Mouse (Mus musculus) lung, embryonic 16.5 days (tissue): ENCODE data around the gene Gspt1. TPM values are rescaled to one million over a fixed set of nuclear protein-coding genes. Genes with fewer than 3 reads are reported as not detected.

ENCODE experiments used
- ATAC-seq: fragments of 200-750 bp; cut with Nextera tagmentation; 2 replicates; pipeline ENCODE4 v1.8.0; 2017; ENCODE audit warnings: low read depth, mild to moderate bottlenecking, moderate library complexity
- H3K27ac ChIP-seq: fragments of 300-500 bp; sonication (generic); 2 replicates; pipeline ENCODE4 v1.5.1; 2014; ENCODE audit warnings: mild to moderate bottlenecking, control low read depth, low read length
- H3K27me3 ChIP-seq: fragments of 300-500 bp; sonication (generic); 2 replicates; pipeline ENCODE4 v1.6.1; 2014; ENCODE audit warnings: low read depth, low read length, mixed read lengths; ENCODE audit not compliant: control insufficient read depth, insufficient read depth
- H3K36me3 ChIP-seq: fragments of 300-500 bp; sonication (generic); 2 replicates; pipeline ENCODE4 v1.6.1; 2014; ENCODE audit warnings: low read length; ENCODE audit not compliant: control insufficient read depth, insufficient read depth
- H3K4me1 ChIP-seq: fragments of 300-500 bp; sonication (generic); replicated peaks from 2 replicates; pipeline ENCODE4 v1.6.1; 2014; ENCODE audit warnings: low read length, mixed read lengths; ENCODE audit not compliant: control insufficient read depth, insufficient read depth
- H3K4me2 ChIP-seq: fragments of 300-500 bp; sonication (generic); 2 replicates; pipeline ENCODE4 v1.6.1; 2014; ENCODE audit warnings: low read depth, low read length, control low read depth
- H3K4me3 ChIP-seq: fragments of 300-500 bp; sonication (generic); 2 replicates; pipeline ENCODE4 v1.5.1; 2014; ENCODE audit warnings: mild to moderate bottlenecking, low read length, control low read depth
- H3K9ac ChIP-seq: fragments of 300-500 bp; sonication (generic); 2 replicates; pipeline ENCODE4 v1.6.1; 2014; ENCODE audit warnings: low read length, control low read depth
- H3K9me3 ChIP-seq: fragments of 300-500 bp; sonication (generic); 2 replicates; pipeline ENCODE4 v1.6.1; 2016; ENCODE audit warnings: low read length; ENCODE audit not compliant: control insufficient read depth
- WGBS: fragments of 180-500 bp; shearing (Covaris S2); extraction: QIAGEN DNeasy Blood & Tissue Kit; methylation state at CpG from one replicate; pipeline ENCODE4 v1.1.7; 2014; 5-methylcytosine and 5-hydroxymethylcytosine counted together
- polyA plus RNA-seq: library from polyadenylated mRNA; unstranded; fragments of >200 nt; fragmentation: Nextera tagmentation; extraction: Ambion mirVana; gene quantifications from 2 replicates; pipeline ENCODE4 v1.2.1, GENCODE M21; 2015

Gene Gspt1
- polyA plus RNA-seq, 1 experiment from 2014 or later, result 60.1 TPM

GRCm38 (mm10) chr16:11276888-11277287, 22.8 kb upstream of the Gspt1 start:
- Histone ChIP-seq H3K9me3 (no peaks in the 10 kb centered on the region), H3K27ac (no peak overlapping the region), H3K4me1 (no peaks in the 10 kb centered on the region), H3K9ac (no peak overlapping the region), H3K4me3 (no peak overlapping the region), H3K4me2 (no peak overlapping the region), H3K36me3 (no peaks in the 10 kb centered on the region), H3K27me3 (no peaks in the 10 kb centered on the region)
- WGBS, result 55% methylated on average over 3 of the region's 3 CpGs
- no peak for ATAC-seq

GRCm38 (mm10) chr16:11271073-11271472, 16.9 kb upstream of the Gspt1 start:
- H3K9ac ChIP-seq, result no peak overlapping the region
- no peaks in the 10 kb centered on the region for H3K9me3 ChIP-seq
- no peaks in the 10 kb centered on the region for H3K4me1 ChIP-seq
- H3K27ac ChIP-seq, result no peak overlapping the region
- no peak overlapping the region for H3K4me3 ChIP-seq
- ATAC-seq, result no peak
- no peaks in the 10 kb centered on the region for H3K27me3 ChIP-seq
- no peaks in the 10 kb centered on the region for H3K36me3 ChIP-seq
- H3K4me2 ChIP-seq, result no peak overlapping the region

- no peaks in the 10 kb centered on the region for H3K9me3 ChIP-seq
- H3K4me1 ChIP-seq, result no peaks in the 10 kb centered on the region
- no peak for ATAC-seq
- H3K4me3 ChIP-seq, result no peak overlapping the region
- H3K9ac ChIP-seq, result no peak overlapping the region
- no peak overlapping the region for H3K4me2 ChIP-seq
- H3K36me3 ChIP-seq, result no peaks in the 10 kb centered on the region
- no peaks in the 10 kb centered on the region for H3K27me3 ChIP-seq
- no peak overlapping the region for H3K27ac ChIP-seq
- 85% methylated on average over 2 of the region's 2 CpGs for WGBS
Measured at GRCm38 (mm10) chr16:11270642-11271041, 16.5 kb upstream of the Gspt1 start.

- no peak for ATAC-seq
- Histone ChIP-seq H3K27me3 (no peaks in the 10 kb centered on the region), H3K9ac (no peak overlapping the region), H3K4me3 (no peak overlapping the region), H3K4me1 (no peaks in the 10 kb centered on the region), H3K27ac (no peak overlapping the region), H3K9me3 (no peaks in the 10 kb centered on the region), H3K36me3 (no peaks in the 10 kb centered on the region), H3K4me2 (no peak overlapping the region)
- WGBS, result 31% methylated on average over 6 of the region's 6 CpGs
Measured at GRCm38 (mm10) chr16:11269808-11270207, 15.7 kb upstream of the Gspt1 start.

- WGBS, result 76% methylated on average over 2 of the region's 2 CpGs
- no peak for ATAC-seq
- H3K4me1 ChIP-seq, result no peaks in the 10 kb centered on the region
- no peak overlapping the region for H3K4me3 ChIP-seq
- no peaks in the 10 kb centered on the region for H3K36me3 ChIP-seq
- no peaks in the 10 kb centered on the region for H3K9me3 ChIP-seq
- no peak overlapping the region for H3K9ac ChIP-seq
- no peaks in the 10 kb centered on the region for H3K27me3 ChIP-seq
- no peak overlapping the region for H3K27ac ChIP-seq
- no peak overlapping the region for H3K4me2 ChIP-seq
Measured at GRCm38 (mm10) chr16:11266556-11266955, 12.4 kb upstream of the Gspt1 start.

- peak; percentile 71; the same call in 1 of the 2 replicates for ATAC-seq
- no peaks in the 10 kb centered on the region for H3K9me3 ChIP-seq
Measured at GRCm38 (mm10) chr16:11263266-11263665, 9.1 kb upstream of the Gspt1 start.

GRCm38 (mm10) chr16:11254723-11255164, 619 bp upstream of the Gspt1 start:
- no peaks in the 10 kb centered on the region for H3K27me3 ChIP-seq
- no peak for ATAC-seq
- peak overlapping the region; percentile 91 for H3K27ac ChIP-seq
- WGBS, result 11% methylated on average over 10 of the region's 10 CpGs
- H3K9ac ChIP-seq, result peak overlapping the region; percentile 77
- peaks cover 7% of the 10 kb centered on the region; the same call in 1 of the 2 replicates for H3K4me1 ChIP-seq
- no peaks in the 10 kb centered on the region for H3K36me3 ChIP-seq
- no peaks in the 10 kb centered on the region for H3K9me3 ChIP-seq
- H3K4me2 ChIP-seq, result peak overlapping the region; percentile 69
- H3K4me3 ChIP-seq, result peak overlapping the region; percentile 100

More at GRCm38 (mm10) chr16:11263266-11263665, 9.1 kb upstream of the Gspt1 start:
- Histone ChIP-seq H3K36me3 (no peaks in the 10 kb centered on the region), H3K4me2 (no peak overlapping the region), H3K27ac (no peak overlapping the region), H3K4me3 (no peak overlapping the region), H3K27me3 (no peaks in the 10 kb centered on the region), H3K9ac (no peak overlapping the region), H3K4me1 (no peaks in the 10 kb centered on the region)

- Histone ChIP-seq H3K4me2 (peak overlapping the region; percentile 68), H3K27ac (peak overlapping the region; percentile 94), H3K4me1 (peaks cover 7% of the 10 kb centered on the region; the same call in 1 of the 2 replicates), H3K4me3 (peak overlapping the region; percentile 100), H3K9ac (peak overlapping the region; percentile 96), H3K36me3 (no peaks in the 10 kb centered on the region), H3K9me3 (no peaks in the 10 kb centered on the region), H3K27me3 (no peaks in the 10 kb centered on the region)
- 0% methylated on average over 58 of the region's 58 CpGs for WGBS
- ATAC-seq, result peak; percentile 34
Measured at GRCm38 (mm10) chr16:11253065-11253831, 877 bp downstream of the Gspt1 start.

- Histone ChIP-seq H3K27ac (no peak overlapping the region), H3K4me2 (no peak overlapping the region), H3K4me3 (no peak overlapping the region), H3K36me3 (no peaks in the 10 kb centered on the region), H3K9ac (no peak overlapping the region), H3K9me3 (no peaks in the 10 kb centered on the region), H3K4me1 (peaks cover 7% of the 10 kb centered on the region; the same call in 1 of the 2 replicates), H3K27me3 (no peaks in the 10 kb centered on the region)
- WGBS, result 62% methylated on average over 2 of the region's 2 CpGs
- ATAC-seq, result no peak
Measured at GRCm38 (mm10) chr16:11247791-11248190, 6.3 kb downstream of the Gspt1 start.
